Mouse (Mus musculus) T-cell, adult 2 months (primary cell): ENCODE results near the gene Tdrd3.
A peak's percentile ranks its signal among the peaks of the same experiment; 100 is the strongest.

Source experiments
- DNase-seq: peaks from one replicate; pipeline ENCODE4 v3.0.0; 2022; ENCODE audit warnings: low spot score

Gene Tdrd3

DNA sequence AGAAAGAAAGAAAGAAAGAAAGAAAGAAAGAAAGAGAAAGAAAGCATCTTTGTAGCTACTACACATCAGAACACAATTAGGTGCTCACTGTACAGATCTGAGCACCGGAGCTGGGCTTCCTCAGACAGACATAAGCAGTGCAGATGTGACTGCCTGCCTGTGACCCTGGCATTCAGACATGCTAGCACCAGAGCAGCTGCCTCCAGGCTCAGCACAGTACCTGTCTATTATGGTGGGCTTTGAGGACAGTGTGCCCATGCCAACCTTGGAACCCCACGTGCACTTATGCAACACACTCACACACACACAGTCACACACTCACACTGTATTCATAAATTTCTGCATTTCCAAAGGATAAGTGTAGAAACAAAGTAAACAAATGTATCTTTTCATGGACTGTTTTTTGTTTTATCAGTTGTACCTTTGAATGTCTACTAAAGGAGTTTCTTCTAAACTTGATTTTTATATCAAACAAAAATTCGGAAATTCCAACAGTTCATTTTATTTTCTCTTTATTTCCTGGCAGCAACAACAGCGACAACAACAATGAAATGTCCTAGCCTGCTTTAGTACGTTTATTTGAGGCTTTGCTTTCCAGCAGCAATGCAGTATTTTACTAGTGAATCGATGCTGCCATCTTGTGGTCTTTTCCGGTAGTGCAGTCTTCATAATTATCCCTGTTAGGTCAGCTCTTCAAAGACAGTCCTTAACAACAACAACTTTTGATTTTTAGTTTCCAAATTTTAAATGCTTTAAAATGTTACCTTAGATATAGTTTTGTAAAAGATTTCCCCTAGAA, 35.4 kb downstream of the Tdrd3 start:
- DNase-seq = peak; percentile 35

DNA sequence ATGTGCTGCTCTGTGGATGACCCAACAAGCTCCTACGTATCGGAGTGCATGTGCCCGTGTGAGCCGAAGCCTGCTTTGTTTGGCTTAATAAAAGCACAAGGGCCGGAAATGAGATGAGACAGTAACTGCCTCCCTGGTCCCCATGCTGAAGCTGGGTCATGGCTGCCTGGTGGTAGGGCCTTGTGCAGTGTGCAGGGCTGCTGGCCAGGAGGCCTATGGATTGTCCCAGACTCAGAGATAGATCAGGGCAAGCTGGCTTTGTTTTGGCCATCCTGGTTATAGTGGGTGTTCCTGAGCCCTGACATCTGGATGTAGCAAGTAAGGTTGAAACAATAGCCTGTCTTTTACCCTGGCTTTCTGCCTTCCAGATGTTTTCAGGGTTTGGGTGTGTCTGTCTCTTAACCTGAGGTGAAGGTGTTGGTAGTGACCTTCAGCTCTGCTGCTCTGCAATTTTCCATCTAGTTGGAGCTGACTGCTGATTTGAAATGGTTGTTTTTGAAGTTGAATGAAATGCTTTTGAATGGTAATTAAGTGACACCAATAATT, 39.3 kb downstream of the Tdrd3 start:
- DNase-seq = no peak

DNA sequence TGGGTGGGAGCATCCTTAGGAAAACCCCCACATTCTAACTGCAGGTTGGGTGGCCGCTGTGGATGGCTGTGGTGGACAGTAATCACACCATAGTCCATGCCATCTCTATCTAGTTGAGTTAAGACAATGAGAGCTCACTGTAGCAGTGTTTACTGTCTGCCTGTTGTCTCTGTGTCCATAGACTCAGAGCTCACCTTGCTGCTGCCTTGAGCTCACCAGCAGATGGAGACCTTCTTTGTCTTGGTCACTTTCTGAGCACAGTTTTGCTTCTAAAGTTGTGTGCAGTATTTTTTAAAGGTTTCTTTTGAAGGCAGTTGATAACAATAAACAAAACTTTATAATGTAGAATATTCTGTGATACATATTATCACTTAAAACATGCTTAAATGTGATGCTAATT, 43.3 kb downstream of the Tdrd3 start:
- no peak for DNase-seq

DNA sequence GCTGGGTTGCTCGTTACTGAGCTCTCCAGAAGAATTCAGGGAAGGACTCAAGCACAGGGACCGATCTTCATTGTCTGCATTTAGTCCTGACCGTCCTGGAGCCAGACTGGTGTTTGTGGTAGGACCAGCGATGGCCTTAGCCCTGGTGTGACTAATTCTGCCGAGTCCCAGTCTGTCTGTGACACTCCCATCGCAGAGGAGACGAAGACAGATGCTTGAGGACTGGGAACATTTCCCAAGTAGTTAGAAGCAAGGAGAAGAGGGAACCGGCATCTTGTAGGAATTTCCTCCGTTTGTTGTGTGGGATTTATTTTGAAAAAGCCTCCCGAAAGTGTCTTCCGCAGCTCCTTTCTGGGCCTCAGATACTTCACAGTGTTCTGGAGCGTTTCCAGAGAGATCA, 45.1 kb downstream of the Tdrd3 start:
- no peak for DNase-seq

DNA sequence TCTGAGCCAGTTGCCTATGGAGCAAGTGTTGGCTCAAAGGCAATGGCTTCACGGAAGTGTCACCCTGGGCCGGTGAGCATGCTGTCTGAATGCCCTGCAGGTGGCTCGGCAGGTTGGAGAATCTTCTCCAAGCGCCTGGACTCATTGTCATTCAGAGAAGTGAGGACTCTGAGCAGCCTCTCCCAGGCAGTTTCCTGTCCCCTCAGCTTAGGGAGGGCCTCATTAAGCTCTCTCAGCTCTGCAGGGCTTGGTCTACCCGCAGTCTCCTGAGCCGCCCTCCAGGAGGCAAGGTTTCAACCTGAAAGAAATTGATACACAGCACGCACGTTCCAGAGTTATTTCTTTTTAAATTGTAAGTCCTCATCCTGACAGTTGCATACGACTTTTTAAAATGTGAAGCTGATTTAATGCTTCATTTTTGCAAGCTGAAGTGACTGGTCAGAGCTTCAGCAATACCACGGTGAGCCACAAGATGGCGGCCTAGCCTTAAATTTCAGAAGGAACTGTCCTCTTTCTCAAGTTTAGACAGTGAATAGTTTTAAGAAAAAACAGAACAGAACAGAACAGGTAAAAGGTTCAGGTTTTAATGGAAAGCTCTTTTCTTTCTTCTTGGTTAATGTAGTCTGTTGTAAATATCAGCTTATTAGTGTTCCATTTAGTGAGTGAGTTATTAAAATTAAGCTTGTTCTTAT, 47.7 kb downstream of the Tdrd3 start:
- peak; percentile 39 for DNase-seq

DNA sequence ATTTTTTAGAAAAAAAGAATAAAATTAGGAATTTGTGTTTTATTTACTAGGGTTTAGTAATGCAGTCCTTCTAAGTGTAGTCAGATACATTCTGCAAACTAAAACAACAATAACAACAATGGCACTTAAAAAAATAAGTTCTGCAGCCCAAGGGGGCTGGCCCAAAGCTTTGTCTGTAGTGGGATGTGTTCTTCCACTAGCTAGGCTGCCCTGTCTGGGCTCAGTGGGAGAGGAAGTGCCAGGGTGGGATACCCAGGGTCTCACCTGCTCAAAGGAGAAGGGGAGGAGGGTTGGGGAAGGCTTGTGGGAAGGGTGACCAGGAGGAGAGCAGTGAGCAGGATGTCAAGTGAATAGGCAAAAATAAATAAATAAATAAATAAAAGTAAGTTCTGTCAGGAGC, 48.2 kb downstream of the Tdrd3 start:
- DNase-seq = no peak

DNA sequence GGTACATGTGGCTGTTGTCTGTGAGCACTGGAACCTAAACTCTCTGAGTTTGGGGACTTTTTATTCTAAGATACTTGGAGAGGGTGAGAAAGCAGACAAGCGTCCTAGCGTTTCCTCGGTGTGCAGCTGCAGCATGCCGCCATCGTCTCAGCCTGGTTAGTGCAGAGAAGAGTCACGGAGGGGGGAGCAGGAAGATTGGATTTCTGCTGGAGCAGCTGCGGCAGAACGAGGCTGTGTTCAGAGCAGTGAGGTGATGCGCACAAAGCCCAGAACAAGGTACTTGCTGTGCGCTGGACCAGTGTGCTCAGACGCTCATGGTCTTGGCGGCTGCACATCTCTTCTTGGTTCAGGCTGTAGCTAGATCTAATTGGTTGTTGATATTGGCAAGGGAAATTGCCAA, 51.1 kb downstream of the Tdrd3 start:
- DNase-seq = no peak

DNA sequence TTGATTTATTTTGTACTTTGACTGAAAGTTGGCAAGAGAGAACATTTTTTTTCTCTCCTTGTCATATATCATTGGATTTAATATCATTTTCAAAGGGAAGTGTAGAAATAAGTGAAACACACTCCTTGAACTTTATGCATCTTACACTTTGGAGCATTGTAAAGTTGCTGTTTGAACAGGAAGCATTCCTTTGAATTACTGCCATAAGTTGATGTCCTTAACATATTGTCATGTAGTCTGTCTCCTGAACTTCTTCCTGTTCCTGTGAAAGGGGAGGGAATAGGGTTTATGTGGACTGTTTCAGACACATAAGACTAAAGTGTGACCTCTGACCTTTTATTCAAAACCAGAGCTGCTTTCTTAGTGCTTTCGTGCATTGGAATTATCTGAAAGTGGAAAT, 55.1 kb downstream of the Tdrd3 start:
- no peak for DNase-seq

DNA sequence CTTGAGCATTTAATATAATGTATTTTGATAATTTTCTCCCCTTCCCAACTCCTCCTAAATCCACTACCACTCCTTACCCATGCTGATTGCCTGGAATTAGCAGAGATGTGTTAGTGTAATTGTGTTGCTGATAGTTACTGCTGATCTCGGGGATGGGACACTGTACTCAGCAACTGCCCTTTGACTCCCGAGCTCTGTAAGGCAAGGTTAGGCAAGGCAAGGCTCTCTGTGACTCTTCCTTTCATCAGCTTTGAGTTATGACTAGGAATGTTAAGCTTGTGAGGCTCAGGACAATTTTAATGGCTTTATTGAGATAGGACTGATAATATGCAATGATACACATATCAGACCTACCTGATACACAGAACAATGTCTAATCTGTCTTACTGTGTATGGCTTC, 56.3 kb downstream of the Tdrd3 start:
- no peak for DNase-seq

DNA sequence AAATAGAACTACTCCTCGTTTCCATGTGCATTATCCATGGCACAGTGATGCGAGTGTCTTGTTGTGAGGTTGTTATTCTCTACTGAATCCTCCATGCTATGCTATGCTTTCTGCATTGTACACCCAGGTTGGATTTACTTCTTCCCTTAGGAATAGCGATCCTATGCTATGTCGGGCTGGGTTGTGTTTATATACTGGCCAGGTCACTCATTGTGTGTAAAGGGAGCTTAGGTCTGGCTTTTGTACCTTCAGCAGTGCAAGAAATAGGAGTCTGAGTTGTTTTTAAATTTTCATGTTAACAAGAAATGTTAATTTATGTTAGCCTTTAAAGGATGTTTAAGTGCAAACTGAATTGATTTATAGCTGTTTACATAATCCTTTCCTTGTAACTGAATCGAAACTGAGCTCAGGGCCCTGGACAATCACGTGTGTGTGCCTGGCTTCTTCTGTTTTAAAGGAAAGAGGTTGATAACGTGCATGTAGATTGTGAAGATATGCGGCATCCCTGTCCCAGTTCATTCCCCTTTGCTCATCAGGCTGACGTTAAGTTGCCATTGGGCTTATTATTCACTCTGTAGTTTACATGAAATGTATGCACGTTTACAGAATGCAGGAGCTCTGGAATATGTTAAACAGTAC, 59.4 kb downstream of the Tdrd3 start:
- no peak for DNase-seq

DNA sequence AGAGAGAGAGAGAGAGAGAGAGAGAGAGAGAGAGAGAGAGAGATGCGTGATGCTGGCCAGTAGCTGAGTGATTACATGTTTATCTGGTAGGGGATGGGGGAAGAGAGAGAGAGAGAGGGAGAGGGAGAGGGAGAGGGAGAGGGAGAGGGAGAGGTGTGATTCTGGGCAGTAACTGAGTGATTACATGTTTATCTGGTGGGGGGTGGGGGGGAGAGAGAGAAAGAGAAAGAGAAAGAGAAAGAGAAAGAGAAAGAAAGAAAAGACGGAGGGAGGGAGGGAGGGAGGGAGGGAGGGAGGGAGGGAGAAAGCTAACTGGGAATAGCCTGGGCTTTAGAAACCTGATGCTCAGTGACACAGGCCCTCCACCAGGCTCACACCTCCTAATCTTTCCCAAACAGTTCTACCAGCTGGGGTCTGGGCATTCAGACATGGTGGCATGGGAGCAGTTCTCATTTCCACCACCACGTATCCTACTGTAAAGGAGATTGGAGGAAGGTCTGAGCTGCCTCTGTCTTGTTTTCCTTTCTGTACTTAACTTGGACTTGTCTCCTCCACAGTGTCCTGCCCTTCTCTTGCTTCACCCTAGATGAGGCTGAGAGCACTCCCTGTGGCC, 62.0 kb downstream of the Tdrd3 start:
- DNase-seq = no peak

DNA sequence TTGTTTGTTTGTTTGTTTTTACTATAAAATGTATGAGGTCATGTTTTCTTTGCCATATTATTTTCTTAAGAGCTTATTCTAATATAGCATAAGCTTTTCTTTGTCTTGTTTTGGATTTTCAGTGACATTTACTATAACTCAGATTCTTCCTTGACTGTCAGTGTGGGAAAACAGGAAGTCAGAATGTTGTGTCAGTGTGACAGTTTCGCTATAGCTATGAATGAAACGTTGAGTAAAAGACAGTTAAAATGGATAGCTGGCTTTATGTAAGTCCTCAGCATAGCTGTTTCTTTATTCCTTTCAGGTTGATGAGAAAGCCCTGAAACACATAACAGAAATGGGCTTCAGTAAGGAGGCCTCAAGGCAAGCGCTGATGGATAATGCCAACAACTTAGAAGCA, 69.4 kb downstream of the Tdrd3 start:
- no peak for DNase-seq

DNA sequence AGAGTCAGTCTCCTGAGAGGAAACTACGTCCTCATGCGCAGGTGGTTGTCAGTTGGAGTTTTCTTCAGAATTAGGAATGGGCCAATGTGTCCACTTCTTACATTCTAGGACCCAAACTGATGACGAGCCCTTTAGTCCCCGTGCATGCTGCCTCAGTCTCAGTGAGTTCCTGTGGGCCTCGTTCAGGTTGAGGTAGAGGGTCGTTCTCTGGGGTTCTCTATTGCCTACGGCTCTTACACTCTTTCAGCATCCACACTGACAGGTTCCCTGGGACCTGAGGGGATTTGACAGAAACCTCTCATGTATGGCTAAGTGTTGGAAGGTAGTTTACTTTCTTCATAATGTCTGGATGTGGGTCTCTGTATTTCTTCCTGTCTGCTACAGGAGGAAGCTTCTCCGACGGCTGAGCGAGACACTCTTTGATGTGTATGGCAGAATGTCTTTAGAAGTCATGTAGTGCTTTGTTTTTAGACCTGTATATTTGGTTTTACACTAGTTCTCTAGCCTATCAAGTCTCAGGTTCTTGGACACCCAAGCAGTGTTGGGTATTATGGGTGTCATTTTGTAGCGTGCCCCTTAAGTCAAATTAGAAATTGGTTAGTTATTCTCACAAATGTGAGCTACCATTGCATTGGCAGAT, 81.6 kb downstream of the Tdrd3 start:
- DNase-seq = peak; percentile 10

DNA sequence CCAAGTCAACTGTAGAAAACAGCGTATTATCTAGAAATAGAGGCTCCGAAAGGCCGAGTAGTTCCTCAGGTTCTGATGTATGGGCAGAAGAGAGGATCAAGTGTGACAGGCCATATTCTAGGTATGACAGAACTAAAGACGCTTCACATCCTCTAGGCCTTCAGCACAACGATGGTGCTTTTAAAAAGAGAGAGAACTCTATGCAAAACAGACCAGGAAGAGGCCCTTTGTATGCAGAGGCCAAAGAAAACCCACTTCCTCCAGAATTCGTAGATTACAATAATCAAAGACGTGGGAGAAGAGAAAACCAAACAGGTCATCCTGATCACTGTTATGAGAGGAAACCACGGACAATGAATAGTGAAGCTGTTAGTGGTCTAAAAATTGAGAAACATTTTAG, 89.5 kb downstream of the Tdrd3 start:
- DNase-seq = no peak

DNA sequence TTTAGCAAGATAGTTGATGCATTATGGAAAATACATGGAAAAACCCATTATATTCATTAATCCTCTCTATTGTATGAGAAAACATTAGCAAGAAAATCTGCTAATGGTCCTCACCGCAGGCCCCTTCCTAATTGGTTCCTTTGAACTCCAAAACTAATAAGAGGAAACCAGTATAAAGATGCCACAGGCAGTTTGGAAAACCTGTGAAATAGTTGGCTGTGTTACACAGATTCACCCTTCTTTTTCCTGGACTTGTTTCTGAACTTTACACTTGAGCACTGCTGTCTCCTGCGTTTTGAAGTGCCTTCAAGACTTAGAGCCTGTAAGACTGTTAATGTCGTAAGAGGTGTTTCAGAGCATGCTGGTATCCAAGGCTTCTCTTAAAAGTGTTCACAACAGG, 98.8 kb downstream of the Tdrd3 start:
- no peak for DNase-seq

DNA sequence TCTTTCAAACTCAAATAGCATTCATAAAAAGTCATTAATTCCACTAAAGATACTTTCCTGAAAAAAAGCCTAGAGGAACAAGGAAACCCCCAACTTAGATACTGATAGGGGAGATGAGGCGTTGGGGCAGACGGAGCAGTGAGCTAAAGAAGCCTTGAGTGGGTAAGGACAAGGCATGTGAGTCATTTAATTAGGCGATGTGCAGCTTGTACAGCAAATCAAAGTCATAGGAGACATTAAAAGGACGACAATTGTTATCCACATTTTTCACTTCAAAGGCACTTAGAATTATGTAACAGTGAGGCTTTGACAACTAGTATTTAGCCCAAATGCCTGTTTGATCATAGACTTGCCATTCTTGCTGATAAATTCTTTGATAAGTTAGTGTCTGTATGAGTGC, 100.9 kb downstream of the Tdrd3 start:
- no peak for DNase-seq

DNA sequence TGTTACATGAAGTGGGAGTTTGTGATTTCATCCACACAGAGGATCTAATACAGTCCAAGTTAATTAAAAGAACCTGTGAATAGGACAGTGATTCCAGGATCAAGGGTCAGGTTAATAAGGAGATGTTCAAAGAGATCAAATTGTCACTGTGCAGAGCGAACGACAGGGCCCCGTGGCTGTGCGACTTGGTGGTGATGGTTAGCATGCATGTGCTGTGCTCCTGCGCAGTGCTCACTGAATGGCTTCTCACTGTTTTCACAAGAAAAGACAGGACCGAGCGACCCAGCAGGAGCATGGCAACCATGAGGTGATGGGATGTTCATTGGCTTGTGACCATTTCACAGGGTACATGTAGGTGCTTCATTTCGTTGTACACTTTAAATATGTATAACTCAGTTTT, 115.4 kb downstream of the Tdrd3 start:
- DNase-seq = no peak

DNA sequence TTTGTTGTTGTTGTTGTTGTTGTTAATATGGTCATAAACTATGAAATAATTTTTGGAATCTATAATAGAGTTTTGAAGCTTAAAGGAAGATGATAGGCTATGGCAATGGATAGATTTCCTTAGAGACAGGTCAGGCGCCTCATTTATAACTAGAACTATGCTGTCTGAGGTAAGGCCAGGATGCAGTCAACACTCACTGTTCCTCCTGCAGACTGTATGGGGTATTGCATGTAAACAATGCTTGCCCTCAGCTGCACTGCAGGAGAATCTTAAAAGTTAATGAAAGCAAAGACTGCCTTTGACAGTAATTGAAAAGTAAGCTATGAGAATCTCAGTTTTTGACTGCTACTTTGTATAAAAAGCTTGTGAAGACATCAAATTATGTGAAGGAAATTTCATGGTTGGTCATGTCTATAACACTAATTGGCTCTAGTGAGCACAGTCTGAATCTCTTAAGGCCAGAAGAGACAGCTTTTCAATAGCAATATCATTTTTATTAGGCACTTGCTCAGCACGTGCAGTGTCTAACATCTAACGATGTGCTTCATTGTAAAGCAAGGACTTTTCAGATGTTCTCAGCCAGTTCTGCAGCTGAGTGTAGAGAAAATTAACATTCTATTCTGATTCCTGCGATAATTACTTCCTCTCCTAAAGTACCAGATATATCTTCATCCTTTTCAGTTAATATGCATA, 120.8 kb downstream of the Tdrd3 start:
- no peak for DNase-seq

DNA sequence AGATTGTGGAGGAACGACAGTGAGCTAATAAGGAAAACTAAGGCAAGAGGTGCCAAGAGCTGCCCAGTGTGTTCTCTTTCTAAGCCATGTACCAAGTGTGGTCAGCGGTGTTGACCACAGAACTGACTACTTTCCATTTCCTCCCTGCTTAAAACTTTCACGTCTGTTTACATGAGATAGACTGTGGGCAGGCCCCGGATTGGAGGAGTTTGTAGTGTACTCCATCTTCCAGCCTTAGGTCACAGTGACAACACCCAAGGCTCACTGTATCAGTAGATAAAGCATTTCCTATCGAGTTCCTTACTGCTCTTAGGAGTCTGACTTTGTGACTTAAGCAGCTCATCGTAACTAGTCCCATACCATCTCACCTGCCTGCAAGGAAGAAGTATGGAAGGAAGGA, 133.5 kb downstream of the Tdrd3 start:
- DNase-seq = no peak

DNA sequence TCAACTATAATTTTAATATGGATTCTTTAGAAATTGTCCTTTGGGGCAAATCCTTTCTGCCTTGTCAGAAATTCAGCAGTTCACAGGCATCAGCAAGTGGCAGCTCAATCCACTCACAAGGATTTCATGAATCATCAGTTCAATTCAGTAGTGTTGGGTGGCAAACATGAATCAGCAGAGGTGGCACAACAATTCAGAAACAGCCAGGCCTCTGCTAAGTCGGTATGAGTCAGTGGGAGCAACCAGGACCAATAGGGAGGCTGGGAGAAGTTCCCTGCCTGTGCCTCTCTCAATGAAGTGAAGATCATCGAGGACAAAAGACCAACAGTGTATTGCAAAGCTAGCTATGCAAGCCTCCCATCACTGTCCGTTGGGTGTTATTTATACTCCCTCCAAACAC, 135.8 kb downstream of the Tdrd3 start:
- no peak for DNase-seq

DNA sequence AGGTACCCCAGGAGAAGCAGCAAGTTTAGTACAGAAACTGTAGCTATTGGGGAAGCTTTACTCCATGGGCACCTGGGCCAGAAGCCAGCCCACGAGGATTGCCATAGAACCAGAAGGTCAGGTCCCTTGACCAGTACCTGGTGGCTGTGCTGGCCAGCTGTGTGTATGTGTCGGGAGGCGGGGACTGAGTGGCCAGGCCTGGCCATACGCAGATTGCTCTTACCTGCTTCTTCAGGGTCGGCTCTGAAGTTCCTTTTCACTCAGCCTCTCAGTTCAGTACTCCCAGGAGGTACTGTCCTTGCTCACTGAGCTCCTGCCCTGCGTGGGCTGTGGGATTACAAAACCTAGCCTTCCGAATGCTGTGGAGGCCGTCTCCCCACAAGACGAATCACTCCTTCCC, 147.4 kb downstream of the Tdrd3 start:
- DNase-seq = no peak

DNA sequence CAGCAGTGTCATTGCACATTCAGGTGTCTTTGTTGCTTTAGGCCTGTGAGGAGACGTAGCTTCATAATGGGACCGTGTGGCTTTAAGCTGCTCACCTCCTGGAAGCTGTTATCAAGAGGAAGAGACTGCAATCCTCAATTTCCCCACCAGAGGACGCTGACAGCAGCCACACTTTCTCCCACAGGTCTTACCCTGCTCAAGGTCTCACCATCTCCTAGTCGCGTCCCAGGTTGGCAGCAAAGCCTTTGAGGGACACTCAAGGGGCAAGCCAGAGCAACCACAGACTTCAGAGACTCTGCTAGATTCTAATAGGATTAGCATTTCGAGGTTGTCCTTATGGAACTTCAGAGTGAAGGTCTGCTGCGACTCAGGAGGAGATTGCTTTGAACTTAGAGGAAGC, 149.8 kb downstream of the Tdrd3 start:
- DNase-seq = no peak
